Mouse (Mus musculus) kidney, adult 2 months (tissue): ENCODE data around the gene B430306N03Rik.

ENCODE experiments used
- CTCF ChIP-seq: fragments of 200-500 bp; conservative IDR thresholded peaks from 2 replicates; pipeline ENCODE4 v1.5.1; 2011; ENCODE audit warnings: low read depth, mild to moderate bottlenecking, control low read depth, low read length, moderate library complexity, mixed read lengths; ENCODE audit not compliant: insufficient read depth, insufficient read length
- POLR2A ChIP-seq: fragments of 200-500 bp; IDR thresholded peaks from one replicate; pipeline ENCODE4 v1.6.1; 2011; ENCODE audit warnings: low read depth, low read length, control low read depth

- TF ChIP-seq POLR2A = no peak
- TF ChIP-seq CTCF = no peak
These were observed 10.7 kb downstream of the B430306N03Rik start for GRCm38 (mm10) chr17:48326656-48327055.
